Mouse (Mus musculus) heart, postnatal 14 days (tissue): Measurements from ENCODE around the gene Chmp6. TPM values are rescaled to one million over a fixed set of nuclear protein-coding genes. Genes with fewer than 3 reads are reported as not detected.

Source experiments
- DNase-seq, 2 experiments: peaks; one replicate each; pipeline ENCODE4 v3.0.0; 2021 to 2022
- intact Hi-C: fragments of 180-260 bp; cut with DNase I; formaldehyde crosslinking; loops from one replicate; pipeline ENCODE4 v1.15.1; 2025
- total RNA-seq, 2 experiments: library from RNA; stranded (reverse); gene quantifications; 2 replicates each; pipeline ENCODE4 v1.2.3; 2021

Chmp6 gene
- total RNA-seq, 2 experiments from 2014 or later = 28.2 to 30.3 TPM

- intact Hi-C loops = loop anchor here (1.0 kb wide), 1 partner anchor 57 kb away; no protein-coding TSS in a partner anchor
Measured at GRCm38 (mm10) chr11:119934773-119935172, 21.5 kb downstream of the Chmp6 start.

GRCm38 (mm10) chr11:119935457-119935856 is 22.2 kb downstream of the Chmp6 start:
- DNase-seq = peak; percentile 72 to 80
- intact Hi-C loops = loop anchor here (1.0 kb wide), 1 partner anchor 56 kb away; no protein-coding TSS in a partner anchor

More at GRCm38 (mm10) chr11:119934773-119935172, 21.5 kb downstream of the Chmp6 start:
- no peak for DNase-seq

- DNase-seq = no peak
- intact Hi-C loops = no loop called here
Measured at GRCm38 (mm10) chr11:119936456-119936855, 23.2 kb downstream of the Chmp6 start.

- intact Hi-C loops = no loop called here
- no peak for DNase-seq
Measured at GRCm38 (mm10) chr11:119937216-119937615, 24.0 kb downstream of the Chmp6 start.

- DNase-seq = no peak
- intact Hi-C loops = no loop called here
Measured at GRCm38 (mm10) chr11:119937772-119938502, 24.7 kb downstream of the Chmp6 start.

- intact Hi-C loops = no loop called here
- no peak for DNase-seq
Measured at GRCm38 (mm10) chr11:119939073-119939710, 26.0 kb downstream of the Chmp6 start.

- no peak for DNase-seq
- intact Hi-C loops = no loop called here
Measured at GRCm38 (mm10) chr11:119939711-119940106, 26.5 kb downstream of the Chmp6 start.

GRCm38 (mm10) chr11:119940142-119940541 is 26.9 kb downstream of the Chmp6 start:
- no peak for DNase-seq
- intact Hi-C loops = no loop called here

- intact Hi-C loops = no loop called here
Measured at GRCm38 (mm10) chr11:119941794-119942193, 28.6 kb downstream of the Chmp6 start.

GRCm38 (mm10) chr11:119942201-119942726 is 29.0 kb downstream of the Chmp6 start:
- intact Hi-C loops = no loop called here
- no peak for DNase-seq

More at GRCm38 (mm10) chr11:119941794-119942193, 28.6 kb downstream of the Chmp6 start:
- DNase-seq = no peak

- DNase-seq = peak; percentile 99
- intact Hi-C loops = no loop called here
Measured at GRCm38 (mm10) chr11:119942727-119943427, 29.6 kb downstream of the Chmp6 start, which contains the start of gene Baiap2. Gene Baiap2 (plus strand): TSS chr11:119942763.

GRCm38 (mm10) chr11:119943428-119943988 is 30.3 kb downstream of the Chmp6 start:
- DNase-seq = peak in 1 of 2 experiments; percentile 51
- intact Hi-C loops = no loop called here

- peak; percentile 41 to 45 for DNase-seq
- intact Hi-C loops = no loop called here
Measured at GRCm38 (mm10) chr11:119945343-119945742, 32.1 kb downstream of the Chmp6 start.

- no peak for DNase-seq
Measured at GRCm38 (mm10) chr11:119947426-119947825, 34.2 kb downstream of the Chmp6 start.

GRCm38 (mm10) chr11:119947897-119948296 is 34.7 kb downstream of the Chmp6 start:
- intact Hi-C loops = no loop called here
- no peak for DNase-seq

More at GRCm38 (mm10) chr11:119947426-119947825, 34.2 kb downstream of the Chmp6 start:
- intact Hi-C loops = no loop called here

- intact Hi-C loops = no loop called here
- no peak for DNase-seq
Measured at GRCm38 (mm10) chr11:119948305-119948704, 35.1 kb downstream of the Chmp6 start.

- intact Hi-C loops = no loop called here
- DNase-seq = peak in 1 of 2 experiments; percentile 45
Measured at GRCm38 (mm10) chr11:119948803-119949202, 35.6 kb downstream of the Chmp6 start.

GRCm38 (mm10) chr11:119950535-119950934 is 37.3 kb downstream of the Chmp6 start:
- no peak for DNase-seq
- intact Hi-C loops = loop anchor here (2.0 kb wide), 1 partner anchor 30 kb away; no protein-coding TSS in a partner anchor

GRCm38 (mm10) chr11:119951326-119951725 is 38.1 kb downstream of the Chmp6 start:
- intact Hi-C loops = loop anchor here (2.0 kb wide), 1 partner anchor 29 kb away; no protein-coding TSS in a partner anchor
- no peak for DNase-seq
